Mouse (Mus musculus): Measurements from ENCODE around the gene Klc3.
A peak's percentile ranks its signal among the peaks of the same experiment; 100 is the strongest.

Klc3 gene

DNA sequence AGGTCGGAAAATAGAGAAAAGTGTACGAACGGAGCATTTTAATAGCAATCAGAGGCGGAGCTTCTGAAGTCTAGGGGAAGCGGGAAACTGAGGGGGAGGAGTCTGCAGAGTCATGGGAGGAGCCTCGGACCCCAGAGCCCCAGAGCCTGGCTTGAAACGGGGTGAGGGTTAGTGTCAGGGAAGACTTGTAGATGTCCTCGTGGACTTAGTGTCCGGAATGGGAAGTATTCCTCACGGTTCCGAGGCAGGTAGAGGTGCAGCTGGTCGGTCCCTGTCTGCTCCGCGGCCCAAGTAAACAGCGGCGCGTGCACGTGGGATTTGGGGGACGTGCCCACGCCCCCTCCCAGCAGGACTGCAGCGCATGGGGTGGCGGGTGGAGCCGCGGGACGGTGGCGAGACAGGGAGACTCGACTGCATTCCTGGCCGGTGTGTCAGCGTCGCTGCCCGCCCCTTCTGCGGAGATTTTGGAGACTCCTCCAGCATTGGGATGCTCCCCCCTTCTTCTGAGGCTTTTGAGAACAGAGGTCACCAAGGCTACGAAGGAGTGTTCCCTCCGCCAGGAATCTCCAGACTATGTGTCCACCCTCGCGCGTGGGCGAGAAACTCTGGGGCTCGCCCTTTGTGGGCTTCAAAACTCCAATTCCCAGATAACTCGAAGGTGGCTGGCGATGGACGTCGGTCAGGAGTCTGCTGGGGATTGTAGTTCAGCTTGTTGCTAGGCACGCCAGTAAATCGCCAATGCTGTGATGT is 43.8 kb downstream of the Klc3 start:
- DNase-seq, result peak; percentile 77

- DNase-seq, result peak; percentile 94
Observed at GRCm38 (mm10) chr7:19359299-19359891, 44.5 kb downstream of the Klc3 start, which contains the start of the genes Cd3eap and Ppp1r13l. TSS of gene Cd3eap (minus strand) at chr7:19359483. TSS of gene Ppp1r13l (plus strand) at chr7:19359749.

GRCm38 (mm10) chr7:19358634-19359033 is 45.3 kb downstream of the Klc3 start:
- DNase-seq, result no peak

DNA sequence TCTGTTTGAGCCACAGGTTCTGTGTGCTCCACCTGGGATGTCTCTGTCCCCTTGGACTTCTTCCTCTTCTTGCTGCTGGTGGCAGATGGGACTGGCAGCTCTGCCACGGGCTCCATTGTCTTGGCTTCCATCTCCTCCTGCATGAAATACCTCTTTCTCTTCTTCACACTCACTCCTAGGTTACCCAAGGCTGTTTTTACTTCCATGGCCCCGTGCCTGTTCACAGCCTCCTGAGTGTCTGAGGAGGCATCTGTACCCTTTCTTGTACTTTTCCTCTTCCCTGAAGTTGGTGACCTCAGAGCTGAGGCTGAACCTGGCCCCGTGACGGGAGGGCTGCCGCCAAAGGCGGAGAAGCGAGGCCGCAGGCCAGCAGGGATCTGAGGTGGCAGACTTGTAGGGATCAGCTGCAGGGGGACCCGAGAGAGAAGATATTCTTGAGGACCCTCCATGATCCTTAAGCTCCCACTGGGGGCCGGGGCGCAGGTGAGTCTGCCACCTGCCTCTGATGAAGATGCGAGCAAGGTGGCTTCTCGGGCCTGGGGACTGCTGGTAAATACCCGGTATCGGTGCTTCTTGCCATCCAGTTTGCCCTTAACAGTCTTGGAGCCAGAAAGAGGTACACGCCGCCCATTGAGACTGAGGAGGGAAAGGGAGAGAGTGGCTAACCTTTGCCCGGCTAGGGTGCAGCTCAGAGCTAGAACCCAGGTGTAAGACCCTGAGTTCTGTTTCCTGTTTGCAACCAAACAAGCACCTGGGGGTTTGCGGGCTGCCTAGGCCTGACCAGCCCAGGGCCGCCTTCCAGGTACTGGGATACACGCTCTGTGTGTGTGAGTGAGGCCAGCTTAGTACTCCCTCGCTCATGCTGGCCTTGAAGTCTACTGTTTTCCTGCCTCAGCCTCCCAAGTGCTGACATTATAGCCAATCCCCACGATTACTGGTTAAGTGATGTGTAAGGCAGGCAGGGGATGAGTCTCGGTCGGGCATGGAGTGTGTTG is 46.2 kb downstream of the Klc3 start:
- DNase-seq, result no peak

DNA sequence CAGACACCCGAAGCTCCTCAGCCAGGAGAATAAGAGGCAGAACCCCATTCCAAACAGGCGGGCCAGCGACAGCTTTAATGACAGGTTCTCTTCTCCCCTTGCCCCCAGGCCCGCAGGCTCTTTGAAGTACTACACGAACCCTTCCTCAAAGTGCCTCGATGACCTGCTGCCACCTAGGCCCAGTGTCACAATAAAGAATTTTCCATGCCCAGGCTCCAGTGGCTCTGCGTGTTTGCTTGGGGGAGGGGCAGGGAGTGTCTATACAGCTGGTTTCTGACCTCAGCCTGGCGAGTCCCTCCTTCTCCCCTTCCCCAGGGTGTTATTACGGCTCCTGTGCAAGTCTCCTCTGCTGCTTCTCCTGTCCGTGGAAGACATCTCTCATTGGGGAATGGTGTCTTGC is 47.6 kb downstream of the Klc3 start:
- no peak for DNase-seq

GRCm38 (mm10) chr7:19354991-19355390 is 48.9 kb downstream of the Klc3 start:
- DNase-seq, result no peak

GRCm38 (mm10) chr7:19350221-19350620 is 53.7 kb downstream of the Klc3 start:
- no peak for DNase-seq

- DNase-seq, result no peak
Observed at GRCm38 (mm10) chr7:19349188-19349915, 54.6 kb downstream of the Klc3 start.

DNA sequence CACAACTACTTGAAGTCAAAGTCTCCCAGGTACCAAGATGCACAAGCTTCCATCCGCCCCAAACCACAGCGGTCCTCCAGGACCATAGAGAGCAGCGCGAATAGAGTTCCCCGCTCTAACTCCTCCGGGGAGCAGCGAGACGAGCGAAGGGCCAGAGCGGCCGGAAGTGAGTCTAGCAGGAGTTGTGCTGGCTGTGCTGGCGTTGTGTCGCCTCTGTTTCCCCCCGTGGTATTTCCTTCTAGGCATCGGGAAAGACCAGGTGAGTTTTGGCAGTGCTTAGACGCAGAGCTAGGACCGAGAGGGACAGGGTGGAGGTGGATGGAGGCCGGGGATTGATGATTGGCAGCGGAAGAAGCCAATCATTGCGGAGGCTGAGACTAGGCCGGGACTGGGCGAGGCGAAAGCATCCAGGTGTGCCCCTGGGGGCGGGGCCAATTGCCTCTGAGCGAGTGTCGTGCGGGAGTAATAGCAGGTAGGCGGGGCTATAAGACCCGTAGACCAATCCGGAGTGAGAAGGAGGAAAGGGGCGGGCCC is 58.9 kb downstream of the Klc3 start:
- peak; percentile 98 to 99 for DNase-seq

All from cerebellum, postnatal 10 days (tissue).